Mouse (Mus musculus) ES-CJ7 (cell line): ENCODE measurements at regions not wholly inside any gene's neighbourhood (a gene's known extent, or its start where the extent isn't known, plus 50 kb on each side); places are given as distances from the start of the nearest gene placed in this dataset.
"Not testable (repeated sequence)": the region's sequence is repeated elsewhere in the genome, so short reads cannot be mapped to it uniquely, and the experiment has no call there.

Experiments
- DNase-seq: peaks from one replicate; pipeline ENCODE4 v3.0.0; 2011; ENCODE audit warnings: low read depth, low spot score

DNA sequence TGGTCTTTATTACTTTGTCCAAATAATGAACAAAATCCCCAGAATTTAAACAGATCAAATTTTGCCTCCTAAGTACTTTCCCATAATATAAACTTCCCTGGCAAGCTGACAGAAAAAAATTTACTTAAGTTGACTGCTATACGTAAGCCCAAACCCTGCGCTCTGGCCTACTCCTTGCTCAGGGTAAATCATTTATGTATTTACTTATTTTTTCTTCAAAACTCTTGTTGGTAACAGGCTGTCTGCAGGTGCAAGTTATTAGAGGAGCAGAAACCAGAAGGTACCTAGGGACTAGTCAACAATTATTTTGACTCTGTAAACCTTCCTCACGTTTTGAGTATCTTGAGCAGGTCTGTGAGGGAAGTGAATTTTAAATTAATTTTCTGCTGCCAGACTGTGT is 2615.7 kb downstream of the Poteg start:
- DNase-seq = no peak

DNA sequence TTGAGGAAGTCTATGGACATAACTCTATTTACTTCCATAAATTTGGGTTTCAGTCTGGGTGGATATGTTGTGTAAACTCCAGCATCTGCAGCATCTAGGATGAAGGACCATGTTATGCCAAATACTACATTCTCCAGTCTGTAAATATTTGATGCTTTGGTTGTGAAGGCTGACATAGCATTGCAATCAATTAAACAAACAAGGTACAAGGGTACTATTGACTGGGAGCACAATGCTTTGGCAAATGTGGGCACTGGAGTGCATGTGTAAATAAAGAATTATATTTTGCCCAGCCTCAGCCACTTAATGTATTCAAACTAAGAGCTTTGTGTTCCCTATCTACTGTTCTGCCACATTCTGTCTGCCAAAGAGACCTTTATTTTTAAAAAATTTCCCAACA is 2630.3 kb downstream of the Poteg start:
- no peak for DNase-seq

DNA sequence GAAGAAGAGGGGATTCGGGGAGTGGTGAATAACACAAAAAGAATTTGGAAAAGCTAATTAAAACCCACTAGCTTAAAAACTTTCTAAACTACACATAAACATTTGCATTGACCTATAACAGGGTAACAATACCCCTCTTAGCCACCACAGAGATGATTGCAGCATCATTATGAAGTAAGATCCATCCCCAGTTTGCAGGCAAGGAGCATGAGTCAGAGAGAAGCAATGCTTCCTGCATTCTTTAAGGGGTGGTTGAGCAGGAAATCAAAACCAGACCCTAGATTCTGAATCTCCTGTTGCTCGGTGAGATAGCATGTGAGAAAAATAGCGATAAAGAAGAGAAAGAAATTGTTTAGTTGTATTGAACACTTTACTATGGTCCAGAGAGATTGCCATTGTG is 2680.3 kb downstream of the Poteg start:
- no peak for DNase-seq

DNA sequence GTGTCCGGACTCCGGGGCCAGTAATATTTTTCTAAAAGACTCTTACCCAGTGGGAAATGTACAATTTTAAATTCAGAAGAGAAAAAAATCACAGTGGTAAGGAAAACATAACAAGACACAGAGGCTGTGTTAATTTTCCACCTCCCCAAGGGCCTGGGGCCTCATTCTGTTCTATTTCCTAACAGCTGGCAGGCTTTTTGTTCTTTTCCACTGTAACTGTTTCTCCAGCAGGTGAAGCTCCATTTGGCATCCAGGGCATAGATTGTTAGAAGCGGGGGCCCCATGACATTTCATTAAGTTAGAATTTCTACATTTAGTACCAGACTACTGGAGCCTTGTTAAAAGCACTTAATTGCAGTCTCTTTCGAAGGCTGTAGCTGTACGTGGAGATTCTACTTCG is 2687.5 kb downstream of the Poteg start:
- no peak for DNase-seq

DNA sequence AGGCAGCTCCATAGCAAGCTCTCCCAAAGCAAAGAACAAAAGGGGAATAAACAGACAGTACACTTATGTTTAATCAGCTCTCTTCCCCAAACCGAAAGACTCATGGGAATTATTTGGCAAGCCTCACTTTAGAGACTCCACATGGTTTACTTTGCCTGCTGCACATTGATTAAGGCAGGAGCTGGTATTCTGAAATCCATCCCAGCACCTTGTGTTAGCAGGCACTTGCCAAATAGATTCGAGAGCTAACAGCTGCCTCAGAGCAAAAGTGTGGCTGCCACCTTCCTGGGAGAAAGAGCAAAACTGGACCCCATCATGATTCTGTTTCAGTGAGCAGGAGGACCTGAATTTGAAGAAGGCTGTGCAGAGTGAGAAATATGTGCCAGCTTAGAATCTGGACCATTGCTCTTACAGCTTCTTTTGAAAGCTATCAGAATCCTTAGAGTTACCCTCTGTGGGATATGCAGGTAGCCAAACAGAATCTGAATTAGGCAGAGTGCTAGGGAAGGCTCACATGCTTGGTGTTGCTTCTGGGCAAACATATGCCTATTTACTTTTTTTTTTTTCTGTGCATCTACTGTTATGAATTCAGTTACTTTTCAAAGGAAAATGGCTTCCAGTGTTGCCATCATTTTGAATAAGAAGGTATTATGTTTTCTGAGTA is 2703.8 kb downstream of the Poteg start:
- no peak for DNase-seq

DNA sequence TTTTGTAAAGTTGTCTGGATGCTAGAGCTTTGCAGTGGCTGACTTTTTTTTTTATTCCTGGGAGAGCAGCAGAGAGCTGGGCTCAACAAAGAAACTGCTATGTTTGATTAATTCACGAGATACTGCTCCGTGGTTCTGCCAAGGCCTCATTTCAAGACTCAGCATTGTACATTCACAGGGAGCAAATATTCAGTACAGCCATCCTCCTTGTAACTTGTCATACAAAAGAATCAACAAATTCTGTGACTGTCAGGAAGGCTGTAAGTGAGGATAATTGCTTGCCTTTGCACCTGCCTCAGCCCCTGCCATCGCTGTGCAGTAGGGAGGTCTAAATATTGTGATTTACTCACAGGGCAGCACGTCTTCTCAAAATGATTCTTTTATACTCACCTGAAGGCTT is 2705.5 kb downstream of the Poteg start:
- DNase-seq = no peak

DNA sequence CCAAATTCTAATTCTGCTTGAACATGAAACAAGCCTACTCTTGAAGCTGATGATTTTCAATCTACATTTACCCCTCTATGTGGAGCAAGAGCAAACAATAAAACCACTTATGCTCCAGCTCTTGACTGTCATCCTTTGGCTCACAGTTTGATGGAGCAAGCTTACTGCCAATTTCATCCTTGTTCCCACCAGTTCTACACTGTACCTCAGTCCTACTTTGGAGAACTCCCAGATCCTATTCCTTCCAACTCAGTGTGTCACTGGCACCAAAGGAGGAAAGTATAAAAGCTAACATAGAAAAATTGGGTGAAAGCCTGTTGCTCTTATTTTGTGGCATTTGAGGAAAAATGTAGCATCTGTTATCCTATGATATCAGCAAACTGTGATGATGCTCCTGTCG is 2724.4 kb downstream of the Poteg start:
- DNase-seq = no peak

DNA sequence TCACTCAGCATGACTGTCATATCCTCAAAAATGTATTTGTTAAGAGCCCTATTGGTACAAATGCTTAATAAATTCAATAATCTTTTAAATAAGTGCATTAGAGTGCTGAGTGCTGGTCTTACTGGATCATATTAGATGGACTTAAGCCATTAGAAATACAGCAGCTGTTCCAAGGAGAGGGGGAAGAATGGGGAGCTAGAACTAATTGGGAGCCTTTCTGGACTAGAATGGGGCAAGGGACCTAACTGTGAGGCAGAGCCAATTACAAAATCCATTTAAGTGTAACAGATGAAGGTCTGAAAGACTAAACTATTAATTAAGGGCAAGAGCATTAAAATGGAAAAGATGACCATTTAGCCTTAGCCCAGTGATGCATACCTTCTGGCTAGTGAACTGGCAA is 2755.3 kb downstream of the Poteg start:
- DNase-seq = not testable (repeated sequence)

DNA sequence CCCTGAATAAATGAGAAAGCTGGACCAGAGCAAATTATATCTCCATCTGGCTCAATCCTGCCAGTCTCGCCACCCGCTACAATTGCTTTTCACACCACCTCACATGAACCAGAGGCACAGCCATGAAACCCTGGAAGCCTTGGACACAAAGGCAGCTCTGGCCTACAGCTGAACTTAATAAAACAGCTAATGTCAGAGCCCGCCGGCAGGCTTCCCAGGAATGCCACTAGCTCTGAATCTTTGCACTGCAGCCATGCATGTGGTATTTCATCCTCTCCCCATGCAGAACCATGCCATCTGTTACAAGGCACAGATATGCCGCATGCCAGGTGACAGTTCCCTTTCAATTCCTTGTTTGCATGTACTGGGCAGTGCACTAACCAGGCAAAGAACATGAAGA is 2779.9 kb downstream of the Poteg start:
- DNase-seq = no peak

DNA sequence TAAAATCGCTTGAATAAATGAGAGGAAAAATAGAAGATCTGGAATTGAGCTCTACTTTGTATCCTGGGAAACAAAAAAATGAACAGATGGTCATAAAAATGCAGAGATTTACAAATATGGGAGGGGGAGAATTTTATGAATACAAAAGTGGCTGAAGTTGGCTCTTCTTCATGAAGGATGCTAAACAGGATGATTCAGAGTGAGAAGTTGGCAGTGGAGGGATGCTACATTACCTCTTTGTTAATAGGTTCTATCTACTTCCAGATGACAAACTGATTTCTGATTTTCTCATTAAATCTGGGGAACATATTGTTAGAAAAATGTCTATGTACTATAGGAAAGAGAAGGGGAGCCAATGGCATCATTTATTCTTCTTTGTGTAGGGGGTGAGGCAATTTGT is 2785.8 kb downstream of the Poteg start:
- DNase-seq = no peak

DNA sequence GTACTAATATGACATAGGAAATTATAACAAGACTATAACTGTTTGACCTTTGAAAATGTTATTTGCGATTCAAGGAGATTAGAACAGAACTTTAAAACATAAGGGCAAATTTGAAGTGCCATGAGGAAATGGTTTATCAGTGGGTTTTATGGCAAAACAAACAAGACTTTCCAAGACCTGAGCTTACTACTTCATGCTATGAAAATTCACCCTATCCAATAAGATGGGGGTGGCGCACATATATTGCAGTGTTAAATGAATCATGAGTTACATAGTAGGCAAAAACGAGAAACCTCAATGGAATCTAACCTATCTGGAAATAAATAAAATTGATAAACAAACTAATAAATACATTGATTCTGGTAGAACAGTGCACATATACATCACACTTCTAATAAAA is 2804.3 kb downstream of the Poteg start:
- no peak for DNase-seq

DNA sequence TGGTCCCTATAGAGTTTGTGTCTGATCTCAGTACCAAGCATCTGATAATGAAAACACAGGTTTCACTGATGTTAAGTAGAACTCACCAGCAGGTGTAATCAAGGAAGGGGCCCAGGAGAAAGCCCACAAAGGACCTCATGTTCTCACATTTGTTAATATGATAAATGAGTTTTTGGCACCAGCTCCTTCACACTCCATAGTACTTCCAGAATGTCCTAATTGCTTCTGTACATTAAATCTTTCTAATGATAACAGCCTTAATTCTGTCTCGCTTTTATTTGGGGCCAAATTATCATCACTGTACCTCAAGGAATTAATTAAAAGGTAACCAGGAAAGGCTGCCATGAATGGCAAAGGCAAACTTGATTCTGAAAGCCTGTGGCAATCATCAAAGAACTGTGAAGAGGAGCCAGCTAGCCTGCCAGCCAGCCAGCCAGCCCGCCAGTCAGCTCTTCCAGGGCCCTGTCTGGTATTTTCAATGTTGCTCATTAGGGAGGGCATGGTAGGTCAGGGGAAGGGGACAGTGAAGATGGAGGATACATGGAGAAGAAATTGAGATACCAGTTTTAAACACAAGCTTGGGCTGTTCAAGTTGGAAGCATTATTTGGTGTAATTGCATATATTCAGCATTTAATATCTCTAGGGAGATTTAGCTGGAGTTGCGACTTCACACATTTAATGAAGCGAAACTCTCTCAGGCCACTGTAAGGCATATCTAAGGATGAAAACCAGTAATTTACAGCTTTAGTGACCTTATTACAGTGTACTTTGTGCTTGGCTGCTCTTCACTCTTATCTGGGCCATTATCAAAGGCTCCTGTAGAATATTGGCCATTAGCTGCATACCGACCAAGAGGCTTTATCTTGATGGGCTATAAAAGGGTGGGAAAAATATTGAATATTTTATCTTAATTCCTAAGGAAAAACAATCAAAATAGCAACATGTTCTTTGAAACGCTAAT is 2822.8 kb downstream of the Poteg start:
- no peak for DNase-seq

DNA sequence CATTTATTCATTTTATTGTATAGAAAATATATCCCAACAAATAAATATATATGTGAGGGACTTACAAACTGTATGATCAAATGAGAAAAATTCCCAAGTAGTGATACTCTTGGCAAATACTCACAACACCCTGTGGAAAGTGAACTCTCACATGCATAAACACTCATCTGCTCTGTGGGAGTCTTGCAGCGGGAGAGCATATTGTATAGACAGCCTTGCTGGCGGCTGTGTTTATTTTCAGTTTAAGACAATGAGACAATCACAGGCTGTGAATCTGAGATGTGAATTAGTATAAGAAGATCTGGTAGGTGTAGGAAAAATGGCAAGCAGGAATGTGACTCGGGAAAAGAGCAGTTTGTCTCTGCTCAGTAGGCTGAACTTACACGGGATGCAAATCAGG is 2841.7 kb downstream of the Poteg start:
- DNase-seq = no peak

DNA sequence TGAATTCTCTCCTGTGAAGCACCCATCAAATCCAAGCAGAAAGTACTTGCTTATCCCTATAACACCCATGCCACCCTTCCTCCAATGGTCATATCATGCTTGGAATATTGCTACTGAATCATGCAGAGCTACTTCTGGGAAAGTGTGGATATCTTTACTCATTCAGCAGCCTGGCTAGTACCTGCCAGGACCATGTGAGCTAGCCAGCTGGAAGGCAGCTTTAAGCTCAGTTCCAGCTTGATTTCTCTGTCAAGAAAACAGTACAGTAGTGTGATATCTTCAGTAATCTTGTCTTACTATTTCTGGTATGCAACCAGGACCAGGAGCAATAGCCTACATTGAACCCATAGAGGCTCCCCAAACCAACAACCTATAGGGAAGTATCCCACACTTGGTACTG is 2883.7 kb downstream of the Poteg start:
- DNase-seq = no peak

DNA sequence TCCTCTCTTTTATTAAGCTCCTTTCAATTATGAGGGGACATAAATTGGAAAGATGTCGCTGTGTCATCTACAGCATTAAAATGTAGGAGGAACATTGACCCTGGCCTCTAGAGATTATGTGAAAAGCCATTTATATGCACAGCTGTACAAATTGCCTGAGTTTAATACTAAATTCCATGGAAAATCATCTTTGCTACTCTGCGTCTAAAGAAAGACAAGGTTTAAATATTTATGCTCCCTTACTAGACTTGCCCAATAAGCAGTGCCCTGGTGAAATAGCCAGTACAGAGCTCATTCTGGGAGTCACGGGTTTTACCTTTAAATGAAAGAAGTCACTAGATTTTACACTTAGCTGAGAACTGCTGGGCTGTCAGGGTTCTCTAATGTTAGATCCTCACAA is 2885.9 kb downstream of the Poteg start:
- no peak for DNase-seq

DNA sequence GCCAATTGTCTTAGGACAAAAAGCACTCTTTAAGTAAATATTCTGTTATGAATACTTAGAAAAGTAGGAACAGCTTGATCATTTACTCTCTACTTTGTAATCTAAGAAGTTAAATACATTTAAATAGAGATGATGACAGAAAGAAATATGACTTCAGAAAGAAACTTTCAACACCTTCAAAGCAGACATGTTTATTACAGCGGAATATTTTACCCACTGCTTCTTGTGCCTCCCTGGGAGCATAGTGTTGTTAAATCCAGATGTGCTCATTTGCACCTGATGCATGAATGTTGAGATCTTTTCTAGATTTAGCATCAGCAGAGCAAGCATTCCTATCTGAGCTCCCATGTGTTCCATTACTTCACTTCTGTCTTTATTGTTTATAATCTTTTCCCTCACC is 2912.0 kb downstream of the Poteg start:
- DNase-seq = no peak

DNA sequence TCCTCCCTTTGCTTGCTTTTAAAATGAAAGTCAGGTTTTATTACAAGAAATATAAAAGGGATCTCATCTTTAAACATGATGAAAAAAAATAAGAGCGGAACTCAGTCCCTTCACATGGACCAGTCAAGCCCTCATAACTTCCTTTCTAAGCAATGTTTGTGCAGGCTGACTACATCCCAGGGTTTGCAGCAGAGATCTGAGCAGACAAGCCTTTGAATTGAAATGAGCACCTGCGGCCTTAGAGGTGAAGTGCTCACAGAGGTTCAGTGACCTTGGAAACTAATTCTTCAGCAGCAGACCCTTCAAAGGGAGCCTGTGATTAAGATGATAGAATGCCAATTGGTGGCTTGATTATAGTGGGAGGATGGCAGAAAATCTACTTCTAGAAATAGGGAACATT is 2918.3 kb downstream of the Poteg start:
- no peak for DNase-seq

DNA sequence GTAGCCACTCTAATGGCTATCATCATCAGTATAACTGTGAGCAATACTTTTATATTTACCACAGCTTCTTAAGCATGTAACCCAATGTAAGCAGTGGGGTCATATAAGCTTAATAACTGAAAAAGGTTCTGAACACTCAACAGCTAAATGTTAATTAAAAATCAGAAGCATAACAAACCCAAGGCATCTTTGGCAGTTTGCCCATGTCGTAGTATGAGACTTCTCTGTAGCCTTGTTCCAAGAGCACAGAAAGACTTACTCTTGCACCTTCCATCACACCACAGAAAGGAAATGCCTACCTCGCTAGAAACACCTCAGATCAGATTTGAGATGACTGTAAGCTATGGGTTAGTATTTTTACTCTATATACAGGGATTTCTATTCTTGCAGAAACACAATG is 2944.5 kb downstream of the Poteg start:
- DNase-seq = no peak

DNA sequence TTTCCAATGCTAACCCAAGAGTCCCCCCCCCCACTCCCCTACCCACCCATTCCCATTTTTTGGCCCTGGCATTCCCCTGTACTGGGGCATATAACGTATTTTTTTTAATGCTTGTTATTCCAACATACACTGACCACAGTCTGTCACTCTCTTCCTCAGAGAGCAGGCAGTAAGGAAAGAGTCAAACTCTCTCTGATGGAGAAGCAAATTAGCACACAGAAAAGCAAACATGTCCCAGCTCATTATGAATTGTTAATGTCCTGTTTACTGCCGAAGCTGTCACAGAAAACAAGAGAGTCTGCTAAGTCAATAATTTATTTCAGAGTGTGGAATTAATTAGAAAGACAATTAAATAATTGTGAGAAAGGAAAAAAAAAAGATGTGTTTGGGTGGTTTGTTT is 2989.1 kb upstream of the 5930422O12Rik start:
- no peak for DNase-seq

DNA sequence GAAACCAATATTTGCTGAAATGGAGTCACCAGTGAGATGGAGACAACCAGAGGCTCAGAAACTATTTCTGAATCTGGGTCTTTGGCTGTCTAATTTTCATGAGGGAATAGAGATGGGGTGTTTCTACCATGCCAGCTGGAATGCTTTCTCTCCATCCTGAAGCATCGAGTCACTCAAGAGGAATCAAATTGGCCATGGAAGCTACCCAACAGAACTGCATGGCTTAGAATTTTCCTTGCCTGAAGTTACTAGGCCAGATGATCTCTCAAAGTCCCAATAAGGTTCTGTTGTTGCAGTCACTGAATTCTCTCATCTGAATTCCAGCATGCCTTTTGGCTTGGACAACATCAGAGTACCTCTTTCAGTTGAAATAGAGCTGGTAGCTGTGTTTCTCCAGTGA is 2986.7 kb upstream of the 5930422O12Rik start:
- DNase-seq = no peak

DNA sequence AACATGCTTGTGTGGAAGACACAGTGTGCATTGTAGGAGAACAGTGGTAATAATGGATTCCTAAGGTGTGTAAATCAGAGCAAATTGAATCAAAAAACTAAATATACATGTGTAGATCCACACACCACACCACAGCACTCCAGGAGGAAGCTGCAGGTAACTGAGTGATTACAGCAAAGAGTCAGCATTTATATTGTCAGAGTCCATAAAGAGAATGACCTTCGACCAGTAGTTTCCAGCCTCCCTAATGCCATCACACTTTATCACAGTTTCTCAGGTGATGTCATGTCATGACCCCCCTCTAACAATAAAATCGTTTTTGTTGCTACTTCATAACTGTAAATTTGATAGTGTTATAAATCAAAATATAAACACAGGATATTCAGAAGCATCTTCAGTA is 2984.6 kb upstream of the 5930422O12Rik start:
- DNase-seq = no peak

DNA sequence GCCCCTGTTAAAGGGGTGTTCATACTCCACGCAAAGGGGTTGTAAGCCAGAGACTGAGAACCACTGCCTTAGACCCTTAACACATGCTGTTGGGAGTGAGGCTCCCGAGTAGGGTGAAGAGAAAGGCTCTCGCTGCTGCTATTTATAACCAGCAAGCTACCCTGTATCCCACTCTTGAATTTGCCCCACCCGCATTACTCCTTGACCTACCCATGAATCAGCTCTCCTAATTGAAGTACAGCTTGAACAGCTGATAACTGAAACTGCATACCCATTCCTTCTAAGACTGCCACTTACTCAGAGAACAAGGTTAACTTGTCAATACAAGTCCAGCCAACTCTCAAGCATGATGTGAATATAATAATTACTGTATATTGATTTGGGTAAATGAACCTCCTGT is 2984.2 kb upstream of the 5930422O12Rik start:
- no peak for DNase-seq

DNA sequence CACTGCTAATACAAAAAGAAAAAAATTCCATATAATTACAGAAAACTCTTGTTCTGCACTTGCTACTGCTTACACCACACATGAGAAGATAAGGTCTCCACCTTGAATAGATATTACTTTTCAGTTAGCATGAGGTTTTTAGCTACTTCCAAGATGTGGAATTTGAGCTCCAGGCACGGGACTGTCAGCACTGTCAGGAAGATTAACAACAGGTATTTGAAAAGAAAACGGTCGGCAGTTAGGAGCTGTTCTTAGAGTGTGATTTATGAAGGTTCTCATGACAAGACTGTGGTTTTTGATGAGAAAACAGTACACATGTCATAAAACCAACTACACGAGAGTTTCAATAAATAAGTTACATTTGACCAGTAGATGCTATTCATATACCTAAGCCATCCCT is 2970.4 kb upstream of the 5930422O12Rik start:
- DNase-seq = no peak
